Mouse (Mus musculus): ENCODE results near the gene Tut1. TPM values are rescaled to one million over a fixed set of nuclear protein-coding genes. Genes with fewer than 3 reads are reported as not detected.
A peak's percentile ranks its signal among the peaks of the same experiment; 100 is the strongest.
"Not testable (repeated sequence)": the region's sequence is repeated elsewhere in the genome, so short reads cannot be mapped to it uniquely, and the experiment has no call there.

Tut1 gene
- polyA plus RNA-seq, 1 experiment from 2014 or later: 23.7 TPM

- H3K4me2 ChIP-seq (replicated peaks; ENCODE audit: low read depth, low read length): peak within 1 kb of the TSS; percentile 82
- H3K4me1 ChIP-seq (replicated peaks; ENCODE audit: control insufficient read depth, insufficient read depth, low read length): peaks cover 3% of the 10 kb centered on the region; the same call in 1 of the 2 replicates
- no peaks in the 10 kb centered on the region for H3K27me3 ChIP-seq (ENCODE audit: control insufficient read depth, insufficient read depth, low read length)
- peak within 1 kb of the TSS; percentile 86 for H3K4me3 ChIP-seq (ENCODE audit: low read depth, low read length)
- H3K27ac ChIP-seq (ENCODE audit: low read depth, low read length): peak within 1 kb of the TSS; percentile 74
- DNase-seq (ENCODE audit: low spot score) (peak; percentile 98), ATAC-seq (ENCODE audit: low FRiP score) (peak; percentile 99)
- peak within 1 kb of the TSS; percentile 88 for H3K9ac ChIP-seq (ENCODE audit: low read depth, low read length)
- peaks cover 24% of the 10 kb centered on the region for H3K36me3 ChIP-seq (ENCODE audit: control insufficient read depth, insufficient read depth, low read length)
- H3K9me3 ChIP-seq (ENCODE audit: control insufficient read depth, low read length): no peaks in the 10 kb centered on the region
- 1% methylated on average over 52 of the region's 52 CpGs for WGBS
These were observed 13.1 kb downstream of the Tut1 start, which contains the start of gene Eef1g for GRCm38 (mm10) chr19:8966590-8967372. TSS of gene Eef1g (plus strand) at chr19:8967041.

GRCm38 (mm10) chr19:8967373-8967743, 13.7 kb downstream of the Tut1 start:
- Histone ChIP-seq H3K36me3 (ENCODE audit: control insufficient read depth, insufficient read depth, low read length) (peaks cover 27% of the 10 kb centered on the region), H3K27me3 (ENCODE audit: control insufficient read depth, insufficient read depth, low read length) (no peaks in the 10 kb centered on the region), H3K4me1 (replicated peaks; ENCODE audit: control insufficient read depth, insufficient read depth, low read length) (peaks cover 3% of the 10 kb centered on the region; the same call in 1 of the 2 replicates), H3K9ac (ENCODE audit: low read depth, low read length) (peak overlapping the region; percentile 88), H3K9me3 (ENCODE audit: control insufficient read depth, low read length) (no peaks in the 10 kb centered on the region), H3K27ac (ENCODE audit: low read depth, low read length) (peak overlapping the region; percentile 74), H3K4me2 (replicated peaks; ENCODE audit: low read depth, low read length) (peak overlapping the region; percentile 82), H3K4me3 (ENCODE audit: low read depth, low read length) (peak overlapping the region; percentile 86)
- no peak for DNase-seq (ENCODE audit: low spot score)
- WGBS: 0% methylated on average over 8 of the region's 8 CpGs
- ATAC-seq (ENCODE audit: low FRiP score): peak; percentile 14; the same call in 1 of the 2 replicates

GRCm38 (mm10) chr19:8967893-8968292, 14.2 kb downstream of the Tut1 start:
- ATAC-seq (ENCODE audit: low FRiP score) (no peak), DNase-seq (ENCODE audit: low spot score) (no peak)
- H3K4me1 ChIP-seq (replicated peaks; ENCODE audit: control insufficient read depth, insufficient read depth, low read length): peaks cover 3% of the 10 kb centered on the region; the same call in 1 of the 2 replicates
- peak overlapping the region; percentile 88 for H3K9ac ChIP-seq (ENCODE audit: low read depth, low read length)
- peak overlapping the region; percentile 86 for H3K4me3 ChIP-seq (ENCODE audit: low read depth, low read length)
- no peak overlapping the region for H3K27ac ChIP-seq (ENCODE audit: low read depth, low read length)
- peaks cover 26% of the 10 kb centered on the region for H3K36me3 ChIP-seq (ENCODE audit: control insufficient read depth, insufficient read depth, low read length)
- 11% methylated on average over 9 of the region's 9 CpGs for WGBS
- no peaks in the 10 kb centered on the region for H3K27me3 ChIP-seq (ENCODE audit: control insufficient read depth, insufficient read depth, low read length)
- H3K9me3 ChIP-seq (ENCODE audit: control insufficient read depth, low read length): no peaks in the 10 kb centered on the region
- peak overlapping the region; percentile 82 for H3K4me2 ChIP-seq (replicated peaks; ENCODE audit: low read depth, low read length)

- not testable (repeated sequence) for H3K9me3 ChIP-seq (ENCODE audit: control insufficient read depth, low read length); H3K4me1 ChIP-seq (replicated peaks; ENCODE audit: control insufficient read depth, insufficient read depth, low read length); H3K27ac ChIP-seq (ENCODE audit: low read depth, low read length); H3K9ac ChIP-seq (ENCODE audit: low read depth, low read length); H3K27me3 ChIP-seq (ENCODE audit: control insufficient read depth, insufficient read depth, low read length); H3K4me2 ChIP-seq (replicated peaks; ENCODE audit: low read depth, low read length); DNase-seq (ENCODE audit: low spot score); ATAC-seq (ENCODE audit: low FRiP score); H3K4me3 ChIP-seq (ENCODE audit: low read depth, low read length)
- 92% methylated on average over 8 of the region's 8 CpGs for WGBS
- H3K36me3 ChIP-seq (ENCODE audit: control insufficient read depth, insufficient read depth, low read length): peaks cover 30% of the 10 kb centered on the region
These were observed 18.8 kb downstream of the Tut1 start for GRCm38 (mm10) chr19:8972491-8972890.

- Histone ChIP-seq H3K27ac (ENCODE audit: low read depth, low read length) (no peak overlapping the region), H3K9ac (ENCODE audit: low read depth, low read length) (no peak overlapping the region), H3K27me3 (ENCODE audit: control insufficient read depth, insufficient read depth, low read length) (no peaks in the 10 kb centered on the region), H3K4me2 (replicated peaks; ENCODE audit: low read depth, low read length) (no peak overlapping the region), H3K9me3 (ENCODE audit: control insufficient read depth, low read length) (no peaks in the 10 kb centered on the region), H3K4me3 (ENCODE audit: low read depth, low read length) (no peak overlapping the region), H3K4me1 (replicated peaks; ENCODE audit: control insufficient read depth, insufficient read depth, low read length) (no peaks in the 10 kb centered on the region), H3K36me3 (ENCODE audit: control insufficient read depth, insufficient read depth, low read length) (peaks cover 29% of the 10 kb centered on the region)
- ATAC-seq (ENCODE audit: low FRiP score): no peak
- no peak for DNase-seq (ENCODE audit: low spot score)
- 90% methylated on average over 1 of the region's 1 CpGs for WGBS
These were observed 21.0 kb downstream of the Tut1 start for GRCm38 (mm10) chr19:8974638-8975037.

GRCm38 (mm10) chr19:8975491-8975890, 21.8 kb downstream of the Tut1 start:
- DNase-seq (ENCODE audit: low spot score) (no peak), ATAC-seq (ENCODE audit: low FRiP score) (no peak)
- WGBS: 97% methylated on average over 2 of the region's 2 CpGs
- no peak overlapping the region for H3K27ac ChIP-seq (ENCODE audit: low read depth, low read length)
- H3K36me3 ChIP-seq (ENCODE audit: control insufficient read depth, insufficient read depth, low read length): peaks cover 32% of the 10 kb centered on the region
- no peaks in the 10 kb centered on the region; the same call in 1 of the 2 replicates for H3K4me1 ChIP-seq (replicated peaks; ENCODE audit: control insufficient read depth, insufficient read depth, low read length)
- H3K4me2 ChIP-seq (replicated peaks; ENCODE audit: low read depth, low read length): no peak overlapping the region
- H3K9me3 ChIP-seq (ENCODE audit: control insufficient read depth, low read length): no peaks in the 10 kb centered on the region
- no peak overlapping the region for H3K4me3 ChIP-seq (ENCODE audit: low read depth, low read length)
- H3K9ac ChIP-seq (ENCODE audit: low read depth, low read length): no peak overlapping the region
- no peaks in the 10 kb centered on the region for H3K27me3 ChIP-seq (ENCODE audit: control insufficient read depth, insufficient read depth, low read length)

- Histone ChIP-seq H3K27ac (ENCODE audit: low read depth, low read length) (no peak overlapping the region), H3K4me1 (replicated peaks; ENCODE audit: control insufficient read depth, insufficient read depth, low read length) (no peaks in the 10 kb centered on the region; the same call in 1 of the 2 replicates), H3K4me2 (replicated peaks; ENCODE audit: low read depth, low read length) (no peak overlapping the region), H3K36me3 (ENCODE audit: control insufficient read depth, insufficient read depth, low read length) (peaks cover 24% of the 10 kb centered on the region), H3K9ac (ENCODE audit: low read depth, low read length) (no peak overlapping the region), H3K4me3 (ENCODE audit: low read depth, low read length) (no peak overlapping the region), H3K27me3 (ENCODE audit: control insufficient read depth, insufficient read depth, low read length) (no peaks in the 10 kb centered on the region), H3K9me3 (ENCODE audit: control insufficient read depth, low read length) (no peaks in the 10 kb centered on the region)
- ATAC-seq (ENCODE audit: low FRiP score) (peak; percentile 63), DNase-seq (ENCODE audit: low spot score) (peak; percentile 67)
- 48% methylated on average over 3 of the region's 3 CpGs for whole genome bisulfite sequencing
These were observed 22.9 kb downstream of the Tut1 start for GRCm38 (mm10) chr19:8976535-8976934.

GRCm38 (mm10) chr19:8980771-8981170, 27.1 kb downstream of the Tut1 start:
- ATAC-seq (ENCODE audit: low FRiP score): no peak
- WGBS: 53% methylated on average over 5 of the region's 5 CpGs
- Histone ChIP-seq H3K9me3 (ENCODE audit: control insufficient read depth, low read length) (no peaks in the 10 kb centered on the region), H3K4me2 (replicated peaks; ENCODE audit: low read depth, low read length) (no peak overlapping the region), H3K4me1 (replicated peaks; ENCODE audit: control insufficient read depth, insufficient read depth, low read length) (peaks cover 6% of the 10 kb centered on the region; the same call in 1 of the 2 replicates), H3K27me3 (ENCODE audit: control insufficient read depth, insufficient read depth, low read length) (no peaks in the 10 kb centered on the region), H3K9ac (ENCODE audit: low read depth, low read length) (no peak overlapping the region), H3K4me3 (ENCODE audit: low read depth, low read length) (no peak overlapping the region), H3K36me3 (ENCODE audit: control insufficient read depth, insufficient read depth, low read length) (peaks cover 11% of the 10 kb centered on the region), H3K27ac (ENCODE audit: low read depth, low read length) (no peak overlapping the region)
- no peak for DNase-seq (ENCODE audit: low spot score)

Data from hindbrain, embryonic 11.5 days (tissue).